Mouse (Mus musculus): ENCODE measurements around the gene Psmc3ip. TPM values are rescaled to one million over a fixed set of nuclear protein-coding genes. Genes with fewer than 3 reads are reported as not detected.
A peak's percentile ranks its signal among the peaks of the same experiment; 100 is the strongest.

Gene Psmc3ip
- total RNA-seq (2021): 1 to 10 TPM; 1.5 to 2.2 TPM
- long read RNA-seq, experiment 1, partial matches to known transcripts: 0 of 1 reads
- long read RNA-seq, experiment 1, other reads (novel, unspliced or antisense): 0 of 1 reads
- long read RNA-seq, experiment 2, partial matches to known transcripts: 0 of 2 reads
- long read RNA-seq, experiment 2, other reads (novel, unspliced or antisense): 0 of 2 reads

DNA sequence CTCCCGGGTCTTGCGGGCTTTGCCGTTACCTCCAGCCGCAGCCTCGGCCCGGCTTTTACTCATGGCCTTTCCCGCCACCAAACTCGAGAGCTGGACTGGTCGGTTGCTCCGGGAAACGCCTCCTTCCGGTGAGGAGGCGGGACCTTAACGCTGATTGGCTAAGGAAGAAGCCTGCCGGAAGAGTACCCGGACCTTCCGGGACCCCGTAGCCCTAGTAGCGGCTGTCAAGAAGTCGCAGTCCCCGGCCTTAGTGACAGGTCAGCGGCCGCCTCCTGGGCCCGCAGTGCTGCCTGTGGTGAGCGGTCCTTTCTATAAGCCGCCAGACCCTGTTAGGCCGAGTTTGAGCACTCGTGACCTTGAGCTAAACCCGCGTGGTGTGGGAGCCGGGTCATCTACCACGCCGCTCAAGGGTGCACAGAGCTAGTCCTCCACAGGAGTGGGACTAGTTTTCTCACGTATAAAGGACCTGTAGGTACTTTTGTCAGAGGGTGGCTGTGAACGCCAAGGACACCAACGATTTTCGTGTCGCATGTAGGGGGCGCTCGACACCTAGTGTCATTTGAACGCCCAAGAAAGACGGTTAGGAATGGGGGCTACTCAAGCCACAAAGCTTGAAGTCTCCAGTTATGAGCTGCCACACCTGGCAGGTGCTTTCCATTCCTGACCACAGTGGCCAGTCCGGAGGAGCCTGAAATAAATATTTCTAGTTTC is at the start of gene Psmc3ip:
Gene Psmc3ip, minus strand, starts transcription at position 123 of the 711 bp plus-strand sequence.
- H3K27ac ChIP-seq: peak within 1 kb of the TSS; percentile 99
- peak; percentile 87 for TF ChIP-seq CTCF (IDR thresholded peaks at IDR 0.05)

DNA sequence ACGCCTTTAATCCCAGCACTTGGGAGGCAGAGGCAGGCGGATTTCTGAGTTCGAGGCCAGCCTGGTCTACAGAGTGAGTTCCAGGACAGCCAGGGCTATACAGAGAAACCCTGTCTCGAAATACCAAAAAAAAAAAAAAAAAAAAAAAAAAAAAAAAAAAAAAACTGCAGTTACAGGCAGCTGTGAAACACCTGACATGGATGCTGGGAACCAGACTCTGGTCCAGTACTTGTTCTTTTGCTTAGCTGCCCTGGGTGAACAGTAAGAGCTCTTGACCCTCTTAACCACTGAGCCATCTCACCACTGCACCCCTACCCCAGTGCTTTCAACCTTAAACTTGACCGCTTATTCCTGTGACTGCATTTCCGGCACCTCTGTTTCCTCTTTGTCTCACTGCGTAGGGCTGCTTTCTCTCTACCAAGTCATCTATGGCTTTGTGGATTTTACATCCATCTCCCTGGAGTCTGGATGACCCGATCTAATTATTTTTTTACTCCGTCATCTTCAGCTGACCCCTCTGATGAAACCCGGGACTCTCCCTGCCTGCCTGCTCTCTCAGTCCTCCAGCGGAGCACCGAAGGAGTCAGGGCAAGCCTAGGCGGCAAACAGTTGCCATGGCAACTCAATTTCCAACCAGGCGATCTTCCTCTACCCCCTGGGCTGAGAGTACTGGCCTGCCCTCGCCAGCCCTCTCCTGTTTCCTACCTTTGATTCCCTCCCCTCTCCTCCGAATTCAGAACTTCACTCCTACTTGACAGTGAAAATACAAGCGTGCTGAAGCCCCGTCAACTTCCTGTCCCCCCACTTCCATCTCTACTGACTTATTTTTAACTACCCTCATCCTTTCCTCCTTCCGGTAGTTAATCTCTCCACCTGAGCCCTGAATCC is 48.3 kb upstream of the Psmc3ip start:
- peak; percentile 23 for DNase-seq
- no peak for TF ChIP-seq CTCF (IDR thresholded peaks at IDR 0.05)
- Histone ChIP-seq H3K27ac (peak overlapping the region; percentile 43; the same call in 1 of the 2 replicates), H3K4me3 (peak overlapping the region; percentile 56)
- intact Hi-C loops (cut with DNase I): no loop called here

More for the DNA sequence above, at the start of gene Psmc3ip:
- intact Hi-C loops (cut with DNase I): loop anchor here (1.0 kb wide), 1 partner anchor 78 kb away; no protein-coding TSS in a partner anchor
- DNase-seq: peak; percentile 97
- H3K4me3 ChIP-seq: peak within 1 kb of the TSS; percentile 100

- Histone ChIP-seq H3K4me3 (no peak overlapping the region), H3K27ac (no peak overlapping the region)
- DNase-seq: no peak
- no peak for TF ChIP-seq CTCF (IDR thresholded peaks at IDR 0.05)
- intact Hi-C loops (cut with DNase I): no loop called here
Measured at GRCm38 (mm10) chr11:101142215-101142967, 47.2 kb upstream of the Psmc3ip start.

- Histone ChIP-seq H3K4me3 (no peak overlapping the region), H3K27ac (no peak overlapping the region)
- DNase-seq: no peak
- intact Hi-C loops (cut with DNase I): no loop called here
- TF ChIP-seq CTCF (IDR thresholded peaks at IDR 0.05): no peak
Measured at GRCm38 (mm10) chr11:101141088-101141487, 45.9 kb upstream of the Psmc3ip start.

- Histone ChIP-seq H3K4me3 (peak overlapping the region; percentile 65), H3K27ac (peak overlapping the region; percentile 58; the same call in 1 of the 2 replicates)
- intact Hi-C loops (cut with DNase I): no loop called here
- peak; percentile 41 for DNase-seq
- TF ChIP-seq CTCF (IDR thresholded peaks at IDR 0.05): no peak
Measured at GRCm38 (mm10) chr11:101140164-101140819, 45.1 kb upstream of the Psmc3ip start.

DNA sequence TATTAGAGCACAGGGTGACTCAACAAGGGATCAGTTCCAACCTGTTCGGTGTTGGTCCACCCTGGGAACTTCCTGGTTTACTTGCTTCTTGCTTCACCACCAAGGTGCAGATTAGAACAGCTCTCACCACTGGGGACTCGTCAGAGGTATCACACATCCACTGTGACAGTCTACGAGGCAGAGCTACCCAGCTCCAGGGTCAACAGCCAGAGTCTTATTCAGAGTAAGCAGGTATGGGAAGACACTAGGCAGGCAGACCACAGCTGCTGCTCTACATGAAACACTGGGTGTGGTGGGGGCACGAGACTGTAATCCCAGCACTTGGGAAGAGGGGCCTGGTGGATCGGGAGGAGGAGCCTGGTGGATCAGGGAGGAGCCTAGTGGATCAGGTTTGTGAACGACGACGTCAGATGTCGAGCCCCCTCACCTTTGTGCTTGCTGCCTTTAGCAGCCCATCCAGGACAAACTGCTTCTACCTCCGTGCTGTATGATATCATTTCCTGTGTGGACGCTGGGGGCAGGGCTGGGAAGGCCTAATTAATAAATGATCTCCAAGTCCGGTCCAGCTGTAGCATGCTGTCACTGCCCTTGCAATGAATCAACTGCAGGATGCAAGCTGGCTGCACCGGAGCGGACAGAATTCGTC is 43.4 kb upstream of the Psmc3ip start:
- intact Hi-C loops (cut with DNase I): no loop called here
- no peak for TF ChIP-seq CTCF (IDR thresholded peaks at IDR 0.05)
- no peak overlapping the region for H3K27ac ChIP-seq
- peak overlapping the region; percentile 47 for H3K4me3 ChIP-seq
- DNase-seq: no peak

DNA sequence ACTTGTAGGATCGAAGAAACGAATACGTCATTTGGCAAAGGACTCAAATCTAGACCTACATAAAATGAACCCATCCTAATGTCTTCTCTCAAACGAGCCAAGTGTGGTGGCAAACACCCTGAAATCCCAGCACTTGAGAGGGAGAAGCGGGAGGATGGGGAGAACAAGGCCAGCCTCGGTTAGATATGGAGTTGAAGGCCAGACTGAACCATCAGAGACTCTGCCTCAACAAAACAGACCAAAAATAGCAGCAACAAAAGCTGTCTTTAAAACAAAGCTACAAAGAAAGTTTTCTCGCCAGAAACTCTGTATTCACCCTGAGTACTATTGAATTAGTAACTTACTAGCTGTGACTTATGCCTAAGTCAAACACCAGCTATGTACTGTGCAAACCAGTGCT is 41.8 kb upstream of the Psmc3ip start:
- Histone ChIP-seq H3K27ac (no peak overlapping the region), H3K4me3 (no peak overlapping the region)
- no peak for DNase-seq
- intact Hi-C loops (cut with DNase I): no loop called here
- TF ChIP-seq CTCF (IDR thresholded peaks at IDR 0.05): no peak

DNA sequence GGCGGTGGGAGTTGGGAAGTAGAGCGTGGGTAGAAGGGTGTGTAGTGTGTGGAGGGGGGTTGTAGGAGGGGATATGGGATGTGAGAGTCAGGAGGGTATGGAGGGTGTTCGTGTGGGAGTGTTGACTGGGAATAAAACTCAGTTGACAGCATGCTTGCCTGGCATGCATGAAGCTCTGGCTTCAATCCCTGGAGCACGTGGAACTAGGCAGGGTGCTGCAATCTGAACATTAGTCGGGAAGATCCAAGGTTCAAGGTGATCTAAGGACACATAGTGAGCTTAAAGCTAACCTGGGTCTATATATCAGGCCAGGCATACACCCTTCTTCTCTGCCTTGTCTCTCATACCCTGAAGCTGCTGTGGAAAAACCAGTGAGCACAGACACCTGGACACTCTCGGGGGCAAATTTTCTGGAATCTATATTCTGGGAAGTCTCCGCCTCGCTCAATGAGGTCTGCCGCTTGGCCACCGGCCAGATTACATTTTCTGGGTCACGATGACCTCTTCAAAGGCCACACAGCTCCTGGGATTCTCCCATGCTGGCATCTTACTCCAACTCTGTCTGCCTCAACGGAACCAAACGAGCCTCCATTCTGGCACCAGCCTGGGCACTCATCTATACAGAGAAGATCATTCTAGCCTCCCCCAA is 39.1 kb upstream of the Psmc3ip start:
- peak overlapping the region; percentile 57 for H3K27ac ChIP-seq
- TF ChIP-seq CTCF (IDR thresholded peaks at IDR 0.05): no peak
- no peak overlapping the region for H3K4me3 ChIP-seq
- intact Hi-C loops (cut with DNase I): no loop called here
- DNase-seq: peak; percentile 30

DNA sequence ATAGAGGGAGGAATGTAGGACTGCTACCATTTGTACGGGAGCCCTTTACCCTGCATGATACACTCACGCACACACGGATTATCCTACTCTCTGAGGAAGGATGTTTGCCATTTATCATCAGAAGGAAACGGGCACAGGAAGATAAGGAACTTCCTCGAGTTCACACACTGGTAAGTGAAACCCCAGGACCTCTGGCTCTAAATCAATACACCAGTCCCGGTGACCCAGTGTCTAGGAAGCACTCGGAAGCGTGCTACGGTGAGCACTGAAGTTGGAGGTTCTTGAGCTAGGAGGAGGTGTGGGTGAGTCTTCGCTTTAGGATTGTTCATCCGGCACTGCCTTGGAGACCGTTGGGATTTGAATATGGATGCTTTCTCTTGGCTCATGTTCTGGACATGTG is 37.8 kb upstream of the Psmc3ip start:
- Histone ChIP-seq H3K4me3 (no peak overlapping the region), H3K27ac (no peak overlapping the region)
- no peak for TF ChIP-seq CTCF (IDR thresholded peaks at IDR 0.05)
- intact Hi-C loops (cut with DNase I): no loop called here
- DNase-seq: no peak

DNA sequence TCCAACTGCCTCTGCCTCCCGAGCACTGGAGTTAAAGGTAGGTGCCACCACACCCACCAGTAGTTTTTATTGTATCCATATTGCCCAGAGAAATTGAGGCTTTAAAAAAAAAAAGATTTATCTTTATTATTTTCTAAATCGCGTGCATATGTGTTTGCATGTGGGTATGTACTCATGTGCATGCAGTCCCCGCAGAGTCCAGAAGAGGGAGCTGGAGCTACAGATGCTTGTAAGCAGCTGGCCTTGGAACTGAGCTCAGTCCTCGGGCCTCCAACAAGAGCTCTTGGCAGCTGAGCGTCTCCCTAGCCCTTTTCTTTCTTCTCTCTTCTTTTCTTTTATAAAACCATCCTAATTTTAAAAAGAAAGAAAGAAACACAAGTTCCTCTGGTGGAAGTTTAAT is 36.5 kb upstream of the Psmc3ip start:
- Histone ChIP-seq H3K4me3 (no peak overlapping the region), H3K27ac (peak overlapping the region; percentile 92)
- intact Hi-C loops (cut with DNase I): loop anchor here (2.0 kb wide), 1 partner anchor 37 kb away; no protein-coding TSS in a partner anchor
- peak; percentile 54 for TF ChIP-seq CTCF (IDR thresholded peaks at IDR 0.05)
- DNase-seq: peak; percentile 51

DNA sequence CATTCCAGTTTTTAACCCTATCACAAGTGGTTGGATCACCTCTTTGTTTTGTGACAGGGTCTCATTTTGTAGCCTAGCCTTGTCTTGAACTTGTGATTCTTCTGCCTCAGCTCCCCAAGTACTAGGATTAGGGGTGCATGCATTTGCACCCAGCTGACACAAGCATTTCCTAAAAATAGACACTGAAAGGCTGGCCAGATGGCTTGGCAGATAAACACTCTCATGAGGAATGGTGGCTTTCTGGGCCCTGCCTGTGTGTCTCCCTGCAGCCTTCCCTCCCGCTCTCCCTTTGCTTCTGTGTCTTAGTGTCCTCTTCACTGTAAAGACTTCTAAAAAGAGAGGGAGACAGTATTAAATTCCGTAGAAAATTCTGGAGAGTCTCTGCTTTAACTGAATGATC is 36.0 kb upstream of the Psmc3ip start:
- peak; percentile 54 for DNase-seq

More for the DNA sequence above, 36.0 kb upstream of the Psmc3ip start:
- peak overlapping the region; percentile 92 for H3K27ac ChIP-seq
- H3K4me3 ChIP-seq: no peak overlapping the region; the same call in 1 of the 2 replicates
- intact Hi-C loops (cut with DNase I): loop anchor here (2.0 kb wide), 1 partner anchor 38 kb away; no protein-coding TSS in a partner anchor
- TF ChIP-seq CTCF (IDR thresholded peaks at IDR 0.05): no peak
